Mouse (Mus musculus) hindbrain, embryonic 11.5 days (tissue): ENCODE data around the gene Slc24a3. TPM values are rescaled to one million over a fixed set of nuclear protein-coding genes. Genes with fewer than 3 reads are reported as not detected.

Source experiments
- ATAC-seq: fragments of 200-750 bp; cut with Nextera tagmentation; 2 replicates; pipeline ENCODE4 v1.8.0; 2017; ENCODE audit warnings: mild to moderate bottlenecking, moderate TSS enrichment, moderate library complexity; ENCODE audit not compliant: low FRiP score
- DNase-seq: peaks from one replicate; pipeline ENCODE4 v3.0.0-alpha.2; 2015; ENCODE audit warnings: low spot score
- H3K27ac ChIP-seq: fragments of 300-500 bp; sonication (generic); 2 replicates; pipeline ENCODE4 v1.5.1; 2014; ENCODE audit warnings: mild to moderate bottlenecking, low read depth, low read length
- H3K27me3 ChIP-seq: fragments of 300-500 bp; sonication (generic); 2 replicates; pipeline ENCODE4 v1.6.1; 2014; ENCODE audit warnings: mild to moderate bottlenecking, low read length, moderate library complexity, mixed read lengths; ENCODE audit not compliant: control insufficient read depth, insufficient read depth
- H3K36me3 ChIP-seq: fragments of 300-500 bp; sonication (generic); 2 replicates; pipeline ENCODE4 v1.6.1; 2014; ENCODE audit warnings: mild to moderate bottlenecking, low read length, moderate library complexity, mixed read lengths; ENCODE audit not compliant: control insufficient read depth, insufficient read depth
- H3K4me1 ChIP-seq: fragments of 300-500 bp; sonication (generic); replicated peaks from 2 replicates; pipeline ENCODE4 v1.6.1; 2014; ENCODE audit warnings: low read length, mixed read lengths; ENCODE audit not compliant: control insufficient read depth, insufficient read depth
- H3K4me2 ChIP-seq: fragments of 300-500 bp; sonication (generic); replicated peaks from 2 replicates; pipeline ENCODE4 v1.6.1; 2014; ENCODE audit warnings: mild to moderate bottlenecking, low read depth, low read length
- H3K4me3 ChIP-seq: fragments of 300-500 bp; sonication (generic); 2 replicates; pipeline ENCODE4 v1.5.1; 2014; ENCODE audit warnings: low read depth, low read length
- H3K9ac ChIP-seq: fragments of 300-500 bp; sonication (generic); 2 replicates; pipeline ENCODE4 v1.6.1; 2014; ENCODE audit warnings: low read depth, low read length
- H3K9me3 ChIP-seq: fragments of 300-500 bp; sonication (generic); 2 replicates; pipeline ENCODE4 v1.6.1; 2016; ENCODE audit warnings: low read length; ENCODE audit not compliant: control insufficient read depth
- WGBS: fragments of 180-500 bp; shearing (Covaris S2); extraction: QIAGEN DNeasy Blood & Tissue Kit; methylation state at CpG from one replicate; pipeline ENCODE4 v1.1.7; 2014; 5-methylcytosine and 5-hydroxymethylcytosine counted together
- polyA plus RNA-seq: library from polyadenylated mRNA; unstranded; fragments of >200 nt; fragmentation: Nextera tagmentation; extraction: Ambion mirVana; gene quantifications from 2 replicates; pipeline ENCODE4 v1.2.1, GENCODE M21; 2014

The Slc24a3 gene
- polyA plus RNA-seq, 1 experiment from 2014 or later, result 2.5 TPM

- Histone ChIP-seq H3K4me3 (no peak overlapping the region), H3K36me3 (no peaks in the 10 kb centered on the region)
- WGBS, result 84% methylated on average over 8 of the region's 8 CpGs
Measured at GRCm38 (mm10) chr2:145684891-145685290, 517.3 kb downstream of the Slc24a3 start.

GRCm38 (mm10) chr2:145686017-145686416 is 518.5 kb downstream of the Slc24a3 start:
- Histone ChIP-seq H3K9me3 (no peaks in the 10 kb centered on the region), H3K9ac (no peak overlapping the region), H3K4me2 (no peak overlapping the region), H3K27me3 (no peaks in the 10 kb centered on the region), H3K27ac (no peak overlapping the region), H3K4me3 (no peak overlapping the region), H3K4me1 (no peaks in the 10 kb centered on the region), H3K36me3 (no peaks in the 10 kb centered on the region)
- WGBS, result 85% methylated on average over 4 of the region's 4 CpGs
- ATAC-seq (no peak), DNase-seq (no peak)

More at GRCm38 (mm10) chr2:145684891-145685290, 517.3 kb downstream of the Slc24a3 start:
- H3K4me2 ChIP-seq, result no peak overlapping the region
- ATAC-seq (no peak), DNase-seq (no peak)
- H3K9ac ChIP-seq, result no peak overlapping the region
- no peak overlapping the region for H3K27ac ChIP-seq
- no peaks in the 10 kb centered on the region for H3K9me3 ChIP-seq
- H3K4me1 ChIP-seq, result no peaks in the 10 kb centered on the region
- H3K27me3 ChIP-seq, result no peaks in the 10 kb centered on the region

- no peaks in the 10 kb centered on the region for H3K36me3 ChIP-seq
- H3K4me3 ChIP-seq, result no peak overlapping the region
- DNase-seq, result no peak
- H3K9me3 ChIP-seq, result no peaks in the 10 kb centered on the region
- no peak overlapping the region for H3K27ac ChIP-seq
- no peaks in the 10 kb centered on the region for H3K4me1 ChIP-seq
- WGBS, result 87% methylated on average over 10 of the region's 10 CpGs
- no peak overlapping the region for H3K4me2 ChIP-seq
- H3K9ac ChIP-seq, result no peak overlapping the region
- no peaks in the 10 kb centered on the region; the same call in 1 of the 2 replicates for H3K27me3 ChIP-seq
- no peak for ATAC-seq
Measured at GRCm38 (mm10) chr2:145691367-145692009, 523.9 kb downstream of the Slc24a3 start.
